Mouse (Mus musculus): ENCODE data around the gene Dennd2d. TPM values are rescaled to one million over a fixed set of nuclear protein-coding genes. Genes with fewer than 3 reads are reported as not detected.
A peak's percentile ranks its signal among the peaks of the same experiment; 100 is the strongest.

Dennd2d gene
- 41.4 and 49.2 TPM in 2 replicates for total RNA-seq (2017)

- peak; percentile 61 to 68 for ATAC-seq (replicated peaks in 1 of 2; ENCODE audit: insufficient read depth in 1 of 2, low FRiP score in 2 of 2, low TSS enrichment in 1 of 2, low read depth in 1 of 2, poor library complexity in 2 of 2, severe bottlenecking in 2 of 2)
These were observed at the start of gene Dennd2d for GRCm38 (mm10) chr3:106482281-106483081. Dennd2d (plus strand) TSS chr3:106482405.

GRCm38 (mm10) chr3:106448571-106448970, 33.6 kb upstream of the Dennd2d start:
- ATAC-seq (replicated peaks in 1 of 2; ENCODE audit: insufficient read depth in 1 of 2, low FRiP score in 2 of 2, low TSS enrichment in 1 of 2, low read depth in 1 of 2, poor library complexity in 2 of 2, severe bottlenecking in 2 of 2) = peak; percentile 80 to 84

- peak; percentile 8 to 58; a peak in 1 of 4 replicates for ATAC-seq (replicated peaks in 1 of 2; ENCODE audit: insufficient read depth in 1 of 2, low FRiP score in 2 of 2, low TSS enrichment in 1 of 2, low read depth in 1 of 2, poor library complexity in 2 of 2, severe bottlenecking in 2 of 2)
These were observed 33.2 kb upstream of the Dennd2d start for GRCm38 (mm10) chr3:106448995-106449394.

- ATAC-seq (replicated peaks in 1 of 2; ENCODE audit: insufficient read depth in 1 of 2, low FRiP score in 2 of 2, low TSS enrichment in 1 of 2, low read depth in 1 of 2, poor library complexity in 2 of 2, severe bottlenecking in 2 of 2) = peak; percentile 58 to 74
These were observed 32.6 kb upstream of the Dennd2d start for GRCm38 (mm10) chr3:106449567-106449966.

GRCm38 (mm10) chr3:106452616-106453015, 29.6 kb upstream of the Dennd2d start:
- no peak for ATAC-seq (replicated peaks in 1 of 2; ENCODE audit: insufficient read depth in 1 of 2, low FRiP score in 2 of 2, low TSS enrichment in 1 of 2, low read depth in 1 of 2, poor library complexity in 2 of 2, severe bottlenecking in 2 of 2)

GRCm38 (mm10) chr3:106457298-106457869, 24.8 kb upstream of the Dennd2d start:
- no peak for ATAC-seq (replicated peaks in 1 of 2; ENCODE audit: insufficient read depth in 1 of 2, low FRiP score in 2 of 2, low TSS enrichment in 1 of 2, low read depth in 1 of 2, poor library complexity in 2 of 2, severe bottlenecking in 2 of 2)

GRCm38 (mm10) chr3:106462059-106462470, 20.1 kb upstream of the Dennd2d start:
- ATAC-seq (replicated peaks in 1 of 2; ENCODE audit: insufficient read depth in 1 of 2, low FRiP score in 2 of 2, low TSS enrichment in 1 of 2, low read depth in 1 of 2, poor library complexity in 2 of 2, severe bottlenecking in 2 of 2) = peak; percentile 83 to 88

GRCm38 (mm10) chr3:106462493-106462892, 19.7 kb upstream of the Dennd2d start:
- no peak for ATAC-seq (replicated peaks in 1 of 2; ENCODE audit: insufficient read depth in 1 of 2, low FRiP score in 2 of 2, low TSS enrichment in 1 of 2, low read depth in 1 of 2, poor library complexity in 2 of 2, severe bottlenecking in 2 of 2)

- ATAC-seq (replicated peaks in 1 of 2; ENCODE audit: insufficient read depth in 1 of 2, low FRiP score in 2 of 2, low TSS enrichment in 1 of 2, low read depth in 1 of 2, poor library complexity in 2 of 2, severe bottlenecking in 2 of 2) = peak; percentile 62 to 75
These were observed 17.5 kb upstream of the Dennd2d start for GRCm38 (mm10) chr3:106464750-106465149.

GRCm38 (mm10) chr3:106474210-106474609, 8.0 kb upstream of the Dennd2d start:
- ATAC-seq (replicated peaks in 1 of 2; ENCODE audit: insufficient read depth in 1 of 2, low FRiP score in 2 of 2, low TSS enrichment in 1 of 2, low read depth in 1 of 2, poor library complexity in 2 of 2, severe bottlenecking in 2 of 2) = peak; percentile 86 to 87

GRCm38 (mm10) chr3:106476863-106477262, 5.3 kb upstream of the Dennd2d start:
- no peak for ATAC-seq (replicated peaks in 1 of 2; ENCODE audit: insufficient read depth in 1 of 2, low FRiP score in 2 of 2, low TSS enrichment in 1 of 2, low read depth in 1 of 2, poor library complexity in 2 of 2, severe bottlenecking in 2 of 2)

GRCm38 (mm10) chr3:106483297-106483696, 1.1 kb downstream of the Dennd2d start:
- peak; percentile 23 to 60 for ATAC-seq (replicated peaks in 1 of 2; ENCODE audit: insufficient read depth in 1 of 2, low FRiP score in 2 of 2, low TSS enrichment in 1 of 2, low read depth in 1 of 2, poor library complexity in 2 of 2, severe bottlenecking in 2 of 2)

GRCm38 (mm10) chr3:106483796-106484405, 1.7 kb downstream of the Dennd2d start:
- 0 out of 4 replicates have a peak, but pooled peaks of 1 of the 2 experiments have one; percentile 7 for ATAC-seq (replicated peaks in 1 of 2; ENCODE audit: insufficient read depth in 1 of 2, low FRiP score in 2 of 2, low TSS enrichment in 1 of 2, low read depth in 1 of 2, poor library complexity in 2 of 2, severe bottlenecking in 2 of 2)

- no peak for ATAC-seq (replicated peaks in 1 of 2; ENCODE audit: insufficient read depth in 1 of 2, low FRiP score in 2 of 2, low TSS enrichment in 1 of 2, low read depth in 1 of 2, poor library complexity in 2 of 2, severe bottlenecking in 2 of 2)
These were observed 2.7 kb downstream of the Dennd2d start for GRCm38 (mm10) chr3:106484861-106485260.

- no peak for ATAC-seq (replicated peaks in 1 of 2; ENCODE audit: insufficient read depth in 1 of 2, low FRiP score in 2 of 2, low TSS enrichment in 1 of 2, low read depth in 1 of 2, poor library complexity in 2 of 2, severe bottlenecking in 2 of 2)
These were observed 3.6 kb downstream of the Dennd2d start for GRCm38 (mm10) chr3:106485810-106486209.

GRCm38 (mm10) chr3:106487551-106487950, 5.3 kb downstream of the Dennd2d start:
- ATAC-seq (replicated peaks in 1 of 2; ENCODE audit: insufficient read depth in 1 of 2, low FRiP score in 2 of 2, low TSS enrichment in 1 of 2, low read depth in 1 of 2, poor library complexity in 2 of 2, severe bottlenecking in 2 of 2) = no peak

GRCm38 (mm10) chr3:106490239-106490638, 8.0 kb downstream of the Dennd2d start:
- ATAC-seq (replicated peaks in 1 of 2; ENCODE audit: insufficient read depth in 1 of 2, low FRiP score in 2 of 2, low TSS enrichment in 1 of 2, low read depth in 1 of 2, poor library complexity in 2 of 2, severe bottlenecking in 2 of 2) = no peak

GRCm38 (mm10) chr3:106492723-106493122, 10.5 kb downstream of the Dennd2d start:
- ATAC-seq (replicated peaks in 1 of 2; ENCODE audit: insufficient read depth in 1 of 2, low FRiP score in 2 of 2, low TSS enrichment in 1 of 2, low read depth in 1 of 2, poor library complexity in 2 of 2, severe bottlenecking in 2 of 2) = peak in 1 of 2 experiments; percentile 14; a peak in 1 of 4 replicates

Data from hematopoietic stem cell, adult 5-6 weeks (primary cell).